Mouse (Mus musculus): ENCODE results near the gene AI987944.

Gene AI987944

DNA sequence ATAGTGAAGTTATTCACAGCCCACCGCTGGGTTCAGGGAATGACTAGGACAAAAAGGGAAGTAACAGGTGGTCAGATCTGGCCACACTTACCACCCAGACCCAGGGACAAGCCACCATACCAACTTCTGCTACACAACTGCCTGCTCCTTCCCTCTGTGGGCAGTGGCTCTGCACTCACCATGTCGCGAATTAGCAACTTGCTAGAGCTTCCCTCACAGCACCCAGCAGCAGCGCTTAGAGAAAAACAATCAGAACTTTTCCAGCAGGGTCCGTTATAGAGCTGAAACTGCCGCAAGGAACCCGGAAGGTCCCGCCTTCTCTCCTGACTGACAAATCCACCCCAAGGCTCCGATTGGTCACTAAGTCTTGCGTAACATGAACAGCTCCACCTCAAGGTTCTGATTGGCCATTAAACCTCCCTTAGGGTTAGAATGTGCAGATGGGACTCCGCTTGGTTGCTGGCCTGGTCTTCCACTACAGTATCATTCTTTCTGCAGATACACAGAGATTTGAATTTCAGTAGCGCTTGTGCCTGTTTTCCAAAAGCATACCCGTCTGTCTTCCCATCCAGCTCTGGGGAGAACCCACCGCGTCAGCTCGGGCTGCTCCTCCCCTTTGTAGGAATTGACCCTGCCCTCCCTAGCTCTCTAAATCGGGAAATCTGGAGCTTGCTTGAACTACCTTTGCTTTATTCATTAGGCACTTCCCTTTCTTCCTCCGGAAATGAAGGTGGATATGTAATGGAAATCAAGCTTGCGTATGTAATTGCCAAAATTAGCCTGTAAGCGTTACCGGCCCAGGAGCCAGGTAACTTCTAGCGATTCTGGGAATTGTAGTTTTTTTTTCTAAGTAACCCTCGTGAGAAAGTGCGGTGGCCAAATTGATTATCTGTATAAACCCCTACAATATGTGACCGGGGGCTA lies at the start of gene AI987944:
TSS of gene AI987944 (minus strand) at position 332 of the 924 bp plus-strand sequence.
- peak; percentile 87 for DNase-seq (ENCODE audit: low read depth, low spot score)

GRCm38 (mm10) chr7:41394130-41394529 lies 951 bp upstream of the AI987944 start:
- DNase-seq (ENCODE audit: low read depth, low spot score) = no peak
